Mouse (Mus musculus): ENCODE results near the gene Elane. TPM values are rescaled to one million over a fixed set of nuclear protein-coding genes. Genes with fewer than 3 reads are reported as not detected.
A peak's percentile ranks its signal among the peaks of the same experiment; 100 is the strongest.

Gene Elane
- polyA plus RNA-seq, 1 experiment from 2014 or later, result 0.26 TPM

GRCm38 (mm10) chr10:79930826-79931186 lies 44.8 kb downstream of the Elane start:
- H3K9me3 ChIP-seq (ENCODE audit: control insufficient read depth, low read length), result no peaks in the 10 kb centered on the region
- peaks cover 58% of the 10 kb centered on the region for H3K4me1 ChIP-seq (replicated peaks; ENCODE audit: control insufficient read depth, insufficient read depth, low read length)
- no peak overlapping the region for H3K4me3 ChIP-seq (ENCODE audit: low read length)
- WGBS, result 85% methylated on average over 16 of the region's 16 CpGs
- ATAC-seq (ENCODE audit: low read depth), result no peak
- H3K9ac ChIP-seq (ENCODE audit: low read length), result no peak overlapping the region
- 0 out of 2 replicates have a peak, but pooled peaks cover 6% of the 10 kb centered on the region for H3K36me3 ChIP-seq (ENCODE audit: control insufficient read depth, insufficient read depth, low read length)
- H3K4me2 ChIP-seq (ENCODE audit: low read depth, low read length), result no peak overlapping the region
- no peaks in the 10 kb centered on the region for H3K27me3 ChIP-seq (ENCODE audit: control insufficient read depth, insufficient read depth, low read depth, low read length)
- H3K27ac ChIP-seq (ENCODE audit: low read length), result no peak overlapping the region

- no peak overlapping the region for H3K27ac ChIP-seq (ENCODE audit: low read length)
- 0 out of 2 replicates have a peak, but pooled peaks cover 6% of the 10 kb centered on the region for H3K36me3 ChIP-seq (ENCODE audit: control insufficient read depth, insufficient read depth, low read length)
- WGBS, result 78% methylated on average over 9 of the region's 9 CpGs
- ATAC-seq (ENCODE audit: low read depth), result no peak
- H3K4me1 ChIP-seq (replicated peaks; ENCODE audit: control insufficient read depth, insufficient read depth, low read length), result peaks cover 64% of the 10 kb centered on the region
- no peak overlapping the region for H3K4me3 ChIP-seq (ENCODE audit: low read length)
- H3K9me3 ChIP-seq (ENCODE audit: control insufficient read depth, low read length), result no peaks in the 10 kb centered on the region
- H3K9ac ChIP-seq (ENCODE audit: low read length), result no peak overlapping the region
- H3K4me2 ChIP-seq (ENCODE audit: low read depth, low read length), result no peak overlapping the region
- no peaks in the 10 kb centered on the region for H3K27me3 ChIP-seq (ENCODE audit: control insufficient read depth, insufficient read depth, low read depth, low read length)
Measured at GRCm38 (mm10) chr10:79931797-79932196, 45.8 kb downstream of the Elane start.

DNA sequence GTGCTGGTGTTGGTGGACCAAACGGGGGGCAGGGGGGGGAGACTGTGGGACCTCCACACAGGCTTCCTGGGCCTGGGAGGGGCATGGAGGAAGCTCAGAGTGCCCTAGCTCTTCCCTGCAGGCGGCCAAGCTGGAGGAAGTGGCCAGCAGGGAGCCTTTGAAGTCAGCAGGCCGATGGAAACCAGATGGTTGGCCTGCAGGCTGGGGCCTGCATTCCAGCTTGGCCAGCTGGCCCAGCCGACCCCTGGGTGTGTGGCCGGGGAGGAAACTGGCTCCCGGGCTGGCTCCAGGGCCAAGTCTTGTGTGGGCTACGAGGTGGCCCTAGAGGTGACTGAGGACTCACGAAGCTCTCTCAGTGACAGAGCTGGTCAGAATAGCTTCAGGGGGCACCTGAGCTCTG lies 46.7 kb downstream of the Elane start:
- 20% methylated on average over 8 of the region's 8 CpGs for WGBS
- peak; percentile 63 for ATAC-seq (ENCODE audit: low read depth)
- 0 out of 2 replicates have a peak, but pooled peaks cover 6% of the 10 kb centered on the region for H3K36me3 ChIP-seq (ENCODE audit: control insufficient read depth, insufficient read depth, low read length)

GRCm38 (mm10) chr10:79933145-79933679 lies 47.2 kb downstream of the Elane start:
- Histone ChIP-seq H3K27ac (ENCODE audit: low read length) (peak overlapping the region; percentile 8; the same call in 1 of the 2 replicates), H3K4me3 (ENCODE audit: low read length) (no peak overlapping the region), H3K4me1 (replicated peaks; ENCODE audit: control insufficient read depth, insufficient read depth, low read length) (peaks cover 78% of the 10 kb centered on the region), H3K9ac (ENCODE audit: low read length) (no peak overlapping the region; the same call in 1 of the 2 replicates), H3K27me3 (ENCODE audit: control insufficient read depth, insufficient read depth, low read depth, low read length) (no peaks in the 10 kb centered on the region), H3K4me2 (ENCODE audit: low read depth, low read length) (no peak overlapping the region), H3K36me3 (ENCODE audit: control insufficient read depth, insufficient read depth, low read length) (0 out of 2 replicates have a peak, but pooled peaks cover 6% of the 10 kb centered on the region), H3K9me3 (ENCODE audit: control insufficient read depth, low read length) (no peaks in the 10 kb centered on the region)
- whole genome bisulfite sequencing, result 70% methylated on average over 9 of the region's 9 CpGs
- no peak for ATAC-seq (ENCODE audit: low read depth)

More for the DNA sequence above, 46.7 kb downstream of the Elane start:
- Histone ChIP-seq H3K9me3 (ENCODE audit: control insufficient read depth, low read length) (no peaks in the 10 kb centered on the region), H3K4me2 (ENCODE audit: low read depth, low read length) (no peak overlapping the region), H3K27me3 (ENCODE audit: control insufficient read depth, insufficient read depth, low read depth, low read length) (no peaks in the 10 kb centered on the region), H3K4me3 (ENCODE audit: low read length) (no peak overlapping the region), H3K27ac (ENCODE audit: low read length) (peak overlapping the region; percentile 8), H3K9ac (ENCODE audit: low read length) (no peak overlapping the region), H3K4me1 (replicated peaks; ENCODE audit: control insufficient read depth, insufficient read depth, low read length) (peaks cover 73% of the 10 kb centered on the region)

DNA sequence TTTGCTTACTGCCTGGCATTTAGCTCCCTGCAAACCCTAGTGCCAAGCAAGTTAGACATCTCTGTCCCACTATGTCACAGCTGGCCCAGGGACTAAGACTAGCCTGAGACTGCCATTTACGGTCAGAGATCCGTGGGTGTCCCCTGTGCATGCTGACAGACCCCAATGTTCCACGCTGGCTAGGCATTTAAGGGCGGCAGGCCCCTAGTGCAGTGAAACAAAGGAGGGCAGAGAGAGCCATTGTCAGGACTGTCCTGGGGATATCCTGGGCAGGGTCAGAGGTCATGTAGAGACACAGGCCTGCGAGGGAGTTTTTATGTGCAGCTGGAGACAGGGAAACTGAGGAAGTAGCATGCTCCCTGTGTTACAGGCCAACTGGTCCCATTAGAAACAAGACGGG lies 47.8 kb downstream of the Elane start:
- 0 out of 2 replicates have a peak, but pooled peaks cover 6% of the 10 kb centered on the region for H3K36me3 ChIP-seq (ENCODE audit: control insufficient read depth, insufficient read depth, low read length)
- no peak overlapping the region; the same call in 1 of the 2 replicates for H3K9ac ChIP-seq (ENCODE audit: low read length)
- no peak overlapping the region for H3K4me3 ChIP-seq (ENCODE audit: low read length)
- no peak for ATAC-seq (ENCODE audit: low read depth)
- H3K9me3 ChIP-seq (ENCODE audit: control insufficient read depth, low read length), result no peaks in the 10 kb centered on the region
- WGBS, result 57% methylated on average over 6 of the region's 6 CpGs
- no peak overlapping the region for H3K4me2 ChIP-seq (ENCODE audit: low read depth, low read length)
- peaks cover 75% of the 10 kb centered on the region for H3K4me1 ChIP-seq (replicated peaks; ENCODE audit: control insufficient read depth, insufficient read depth, low read length)
- no peaks in the 10 kb centered on the region for H3K27me3 ChIP-seq (ENCODE audit: control insufficient read depth, insufficient read depth, low read depth, low read length)
- H3K27ac ChIP-seq (ENCODE audit: low read length), result peak overlapping the region; percentile 45

DNA sequence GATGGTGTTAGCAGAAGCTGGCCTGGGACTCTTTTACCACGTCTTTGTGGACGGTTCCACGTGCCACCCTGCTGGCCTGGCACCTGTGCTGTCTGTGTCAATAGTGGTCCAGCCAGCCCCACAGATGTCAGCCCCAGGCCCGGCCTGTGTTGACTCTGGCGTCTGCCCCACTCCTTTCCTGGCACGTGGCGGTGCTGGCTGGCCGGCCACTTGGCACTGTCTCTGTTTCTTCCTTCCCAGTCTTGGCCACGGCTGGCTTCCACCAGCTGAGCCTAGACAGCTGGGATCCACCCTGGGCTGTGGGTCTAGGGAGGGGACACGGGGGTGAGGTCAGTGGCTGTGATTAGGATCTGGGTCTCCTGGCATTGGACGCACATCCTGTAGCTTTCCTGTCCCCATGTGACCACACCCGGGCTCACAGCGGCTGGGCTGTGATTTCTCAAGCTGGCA lies 48.2 kb downstream of the Elane start:
- H3K36me3 ChIP-seq (ENCODE audit: control insufficient read depth, insufficient read depth, low read length), result 0 out of 2 replicates have a peak, but pooled peaks cover 6% of the 10 kb centered on the region

DNA sequence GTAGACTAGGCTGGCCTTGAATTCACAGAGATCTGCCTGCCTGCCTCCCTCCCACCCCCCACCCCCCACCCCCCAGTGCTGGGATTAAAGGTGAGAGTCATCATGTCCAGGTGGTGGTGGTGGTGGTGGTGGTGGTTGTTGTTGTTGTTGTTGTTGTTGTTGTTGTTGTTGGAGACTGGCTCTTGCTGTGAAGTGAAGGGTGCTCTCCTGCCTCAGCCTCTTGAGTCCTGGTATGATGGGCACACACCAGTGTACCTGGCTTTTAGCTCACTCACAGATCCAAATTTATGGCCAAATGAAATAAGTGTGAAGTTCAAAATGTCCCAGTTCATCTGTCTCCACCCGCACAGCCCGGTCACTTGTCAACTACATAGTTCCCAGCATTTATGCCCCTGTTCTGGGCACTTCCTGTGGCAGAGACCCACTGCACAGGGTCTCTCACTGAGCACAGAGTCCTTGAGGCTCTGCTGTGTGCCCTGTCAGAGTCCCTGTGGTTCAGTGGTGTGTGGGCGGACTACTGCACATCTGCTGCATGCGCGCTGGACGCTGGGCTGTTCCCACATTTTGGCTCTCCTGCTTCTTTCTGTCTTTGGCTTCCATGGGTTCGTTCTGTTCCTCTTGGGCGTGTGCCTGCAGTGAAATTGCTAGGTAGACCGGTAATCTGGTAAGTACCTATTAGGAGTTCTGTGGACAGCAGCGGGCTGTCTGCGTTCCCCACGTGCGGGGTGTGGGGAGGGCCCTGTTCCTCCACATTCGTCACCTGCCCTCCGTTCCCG lies 48.9 kb downstream of the Elane start:
- no peak overlapping the region for H3K9ac ChIP-seq (ENCODE audit: low read length)
- no peak overlapping the region for H3K4me3 ChIP-seq (ENCODE audit: low read length)
- no peaks in the 10 kb centered on the region for H3K9me3 ChIP-seq (ENCODE audit: control insufficient read depth, low read length)
- 0 out of 2 replicates have a peak, but pooled peaks cover 6% of the 10 kb centered on the region for H3K36me3 ChIP-seq (ENCODE audit: control insufficient read depth, insufficient read depth, low read length)
- 86% methylated on average over 16 of the region's 16 CpGs for WGBS
- ATAC-seq (ENCODE audit: low read depth), result no peak
- peak overlapping the region; percentile 45; the same call in 1 of the 2 replicates for H3K27ac ChIP-seq (ENCODE audit: low read length)
- no peak overlapping the region for H3K4me2 ChIP-seq (ENCODE audit: low read depth, low read length)
- H3K27me3 ChIP-seq (ENCODE audit: control insufficient read depth, insufficient read depth, low read depth, low read length), result no peaks in the 10 kb centered on the region
- H3K4me1 ChIP-seq (replicated peaks; ENCODE audit: control insufficient read depth, insufficient read depth, low read length), result peaks cover 70% of the 10 kb centered on the region

More for the DNA sequence above, 48.2 kb downstream of the Elane start:
- Histone ChIP-seq H3K4me2 (ENCODE audit: low read depth, low read length) (no peak overlapping the region), H3K27ac (ENCODE audit: low read length) (peak overlapping the region; percentile 45), H3K9ac (ENCODE audit: low read length) (no peak overlapping the region), H3K4me3 (ENCODE audit: low read length) (no peak overlapping the region), H3K4me1 (replicated peaks; ENCODE audit: control insufficient read depth, insufficient read depth, low read length) (peaks cover 71% of the 10 kb centered on the region), H3K9me3 (ENCODE audit: control insufficient read depth, low read length) (no peaks in the 10 kb centered on the region), H3K27me3 (ENCODE audit: control insufficient read depth, insufficient read depth, low read depth, low read length) (no peaks in the 10 kb centered on the region)
- WGBS, result 24% methylated on average over 13 of the region's 13 CpGs
- ATAC-seq (ENCODE audit: low read depth), result peak; percentile 76

GRCm38 (mm10) chr10:79936284-79936910 lies 50.4 kb downstream of the Elane start:
- WGBS, result 34% methylated on average over 10 of the region's 10 CpGs
- Histone ChIP-seq H3K9me3 (ENCODE audit: control insufficient read depth, low read length) (no peaks in the 10 kb centered on the region), H3K4me2 (ENCODE audit: low read depth, low read length) (peak overlapping the region; percentile 46), H3K4me3 (ENCODE audit: low read length) (peak overlapping the region; percentile 20), H3K4me1 (replicated peaks; ENCODE audit: control insufficient read depth, insufficient read depth, low read length) (peaks cover 70% of the 10 kb centered on the region), H3K9ac (ENCODE audit: low read length) (peak overlapping the region; percentile 50), H3K27me3 (ENCODE audit: control insufficient read depth, insufficient read depth, low read depth, low read length) (no peaks in the 10 kb centered on the region), H3K27ac (ENCODE audit: low read length) (peak overlapping the region; percentile 86), H3K36me3 (ENCODE audit: control insufficient read depth, insufficient read depth, low read length) (peaks cover 3% of the 10 kb centered on the region; the same call in 1 of the 2 replicates)
- ATAC-seq (ENCODE audit: low read depth), result no peak

DNA sequence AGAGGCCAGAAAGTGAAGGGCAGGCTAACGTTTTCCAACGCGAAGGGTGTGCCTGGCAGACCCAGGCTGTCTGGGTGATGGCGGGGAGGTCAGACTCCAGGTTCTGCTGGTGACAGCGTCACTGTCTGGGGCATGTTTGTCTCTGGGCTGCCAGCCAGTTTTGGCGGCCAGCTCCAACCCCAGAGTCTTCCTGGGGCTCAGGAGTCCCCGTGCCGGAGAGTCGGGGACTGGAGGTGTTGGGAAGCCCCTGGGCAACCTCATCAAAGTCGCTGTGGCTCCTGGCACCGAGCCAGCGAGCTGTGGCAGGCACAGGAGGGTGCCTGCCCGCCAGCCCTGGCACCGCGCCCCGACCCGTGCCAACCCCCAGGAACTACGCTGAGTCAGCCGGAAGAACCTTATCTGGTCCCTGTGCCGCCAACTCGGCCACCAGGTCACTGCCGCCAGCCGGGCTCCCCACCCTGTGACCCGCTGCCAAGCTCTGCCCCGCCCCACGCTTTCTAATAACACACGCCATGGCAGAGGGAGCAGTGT lies 50.9 kb downstream of the Elane start:
- H3K4me2 ChIP-seq (ENCODE audit: low read depth, low read length), result peak overlapping the region; percentile 46
- H3K36me3 ChIP-seq (ENCODE audit: control insufficient read depth, insufficient read depth, low read length), result peaks cover 4% of the 10 kb centered on the region; the same call in 1 of the 2 replicates
- WGBS, result 24% methylated on average over 24 of the region's 27 CpGs
- H3K27me3 ChIP-seq (ENCODE audit: control insufficient read depth, insufficient read depth, low read depth, low read length), result no peaks in the 10 kb centered on the region
- H3K27ac ChIP-seq (ENCODE audit: low read length), result peak overlapping the region; percentile 86
- H3K9ac ChIP-seq (ENCODE audit: low read length), result peak overlapping the region; percentile 50
- ATAC-seq (ENCODE audit: low read depth), result peak; percentile 34
- peaks cover 66% of the 10 kb centered on the region for H3K4me1 ChIP-seq (replicated peaks; ENCODE audit: control insufficient read depth, insufficient read depth, low read length)
- peak overlapping the region; percentile 20 for H3K4me3 ChIP-seq (ENCODE audit: low read length)
- no peaks in the 10 kb centered on the region for H3K9me3 ChIP-seq (ENCODE audit: control insufficient read depth, low read length)

Data from lung, embryonic 16.5 days (tissue).